Mouse (Mus musculus) limb, embryonic 10.5 days (tissue): Measurements from ENCODE around the gene Kdelc1. TPM values are rescaled to one million over a fixed set of nuclear protein-coding genes. Genes with fewer than 3 reads are reported as not detected.
A peak's percentile ranks its signal among the peaks of the same experiment; 100 is the strongest.

Source experiments
- DNase-seq: peaks from one replicate; pipeline ENCODE4 v3.0.0-alpha.2; 2017; ENCODE audit warnings: low spot score
- H3K27ac ChIP-seq: fragments of 300-500 bp; sonication (generic); 2 replicates; pipeline ENCODE4 v1.5.1; 2016; ENCODE audit warnings: mild to moderate bottlenecking
- H3K27me3 ChIP-seq: fragments of 300-500 bp; sonication (generic); 2 replicates; pipeline ENCODE4 v1.6.1; 2016; ENCODE audit warnings: low read depth, mild to moderate bottlenecking; ENCODE audit not compliant: poor library complexity, severe bottlenecking
- H3K36me3 ChIP-seq: fragments of 300-500 bp; sonication (generic); 2 replicates; pipeline ENCODE4 v1.6.1; 2016; ENCODE audit warnings: mild to moderate bottlenecking, moderate library complexity
- H3K4me1 ChIP-seq: fragments of 300-500 bp; sonication (generic); 2 replicates; pipeline ENCODE4 v1.6.1; 2016
- H3K4me3 ChIP-seq: fragments of 300-500 bp; sonication (generic); 2 replicates; pipeline ENCODE4 v1.5.1; 2016; ENCODE audit warnings: mild to moderate bottlenecking, moderate library complexity
- H3K9me3 ChIP-seq: fragments of 300-500 bp; sonication (generic); replicated peaks from 2 replicates; pipeline ENCODE4 v1.6.1; 2016; ENCODE audit warnings: mild to moderate bottlenecking
- WGBS: fragments of 180-500 bp; shearing (Covaris S2); methylation state at CpG from one replicate; pipeline ENCODE4 v1.1.7; 2016; 5-methylcytosine and 5-hydroxymethylcytosine counted together
- polyA plus RNA-seq: library from polyadenylated mRNA; unstranded; fragments of >200 nt; fragmentation: Nextera tagmentation; extraction: Ambion mirVana; gene quantifications from 2 replicates; pipeline ENCODE4 v1.2.1, GENCODE M21; 2016

Kdelc1 gene
- polyA plus RNA-seq, 1 experiment from 2014 or later, result 77.8 TPM

DNA sequence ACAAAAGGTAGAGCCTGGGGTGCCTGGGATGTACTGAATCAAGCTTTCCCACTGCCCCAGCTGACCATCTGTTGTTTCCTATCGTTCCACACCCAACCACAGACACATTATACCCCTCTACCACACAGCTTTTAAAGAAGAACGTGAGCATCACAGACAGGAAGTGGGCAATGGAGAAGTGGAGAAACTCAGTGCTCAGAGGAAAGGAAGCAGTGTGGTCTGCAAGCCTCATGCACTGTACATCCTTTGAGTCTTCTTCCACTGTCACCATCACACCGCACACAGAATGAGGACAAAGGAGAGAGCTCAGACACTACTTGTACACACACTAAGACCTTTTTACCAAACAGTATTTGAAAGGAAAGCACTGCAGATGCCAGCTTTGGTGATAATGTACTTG lies 3.6 kb upstream of the Kdelc1 start:
- peaks cover 12% of the 10 kb centered on the region for H3K4me1 ChIP-seq
- H3K9me3 ChIP-seq, result no peaks in the 10 kb centered on the region
- no peak overlapping the region for H3K4me3 ChIP-seq
- no peak for DNase-seq
- H3K27ac ChIP-seq, result no peak overlapping the region
- peaks cover 45% of the 10 kb centered on the region for H3K36me3 ChIP-seq
- WGBS, result 92% methylated on average over 3 of the region's 3 CpGs
- no peaks in the 10 kb centered on the region for H3K27me3 ChIP-seq

DNA sequence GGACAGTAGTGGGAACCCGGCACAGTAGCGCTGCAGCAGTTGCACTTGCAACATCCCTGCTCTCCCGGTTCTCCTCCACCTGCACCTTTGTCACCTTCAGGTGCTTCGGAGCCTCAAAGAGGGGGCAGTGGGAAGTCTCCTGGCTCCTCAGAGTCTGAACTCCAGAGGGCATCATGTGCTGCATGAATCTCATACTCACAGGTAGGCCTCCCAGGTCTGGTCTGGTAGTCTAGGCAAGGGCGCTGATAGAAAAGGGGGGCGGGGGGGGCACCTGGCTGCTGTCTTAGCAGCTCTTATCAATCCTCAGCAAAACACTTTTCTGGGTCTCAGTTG lies 1.4 kb upstream of the Kdelc1 start:
- H3K4me3 ChIP-seq, result peak overlapping the region; percentile 77
- WGBS, result 5% methylated on average over 6 of the region's 6 CpGs
- H3K27ac ChIP-seq, result peak overlapping the region; percentile 97
- no peak for DNase-seq
- no peaks in the 10 kb centered on the region for H3K9me3 ChIP-seq
- H3K36me3 ChIP-seq, result peaks cover 47% of the 10 kb centered on the region
- peaks cover 12% of the 10 kb centered on the region for H3K4me1 ChIP-seq
- no peaks in the 10 kb centered on the region for H3K27me3 ChIP-seq

DNA sequence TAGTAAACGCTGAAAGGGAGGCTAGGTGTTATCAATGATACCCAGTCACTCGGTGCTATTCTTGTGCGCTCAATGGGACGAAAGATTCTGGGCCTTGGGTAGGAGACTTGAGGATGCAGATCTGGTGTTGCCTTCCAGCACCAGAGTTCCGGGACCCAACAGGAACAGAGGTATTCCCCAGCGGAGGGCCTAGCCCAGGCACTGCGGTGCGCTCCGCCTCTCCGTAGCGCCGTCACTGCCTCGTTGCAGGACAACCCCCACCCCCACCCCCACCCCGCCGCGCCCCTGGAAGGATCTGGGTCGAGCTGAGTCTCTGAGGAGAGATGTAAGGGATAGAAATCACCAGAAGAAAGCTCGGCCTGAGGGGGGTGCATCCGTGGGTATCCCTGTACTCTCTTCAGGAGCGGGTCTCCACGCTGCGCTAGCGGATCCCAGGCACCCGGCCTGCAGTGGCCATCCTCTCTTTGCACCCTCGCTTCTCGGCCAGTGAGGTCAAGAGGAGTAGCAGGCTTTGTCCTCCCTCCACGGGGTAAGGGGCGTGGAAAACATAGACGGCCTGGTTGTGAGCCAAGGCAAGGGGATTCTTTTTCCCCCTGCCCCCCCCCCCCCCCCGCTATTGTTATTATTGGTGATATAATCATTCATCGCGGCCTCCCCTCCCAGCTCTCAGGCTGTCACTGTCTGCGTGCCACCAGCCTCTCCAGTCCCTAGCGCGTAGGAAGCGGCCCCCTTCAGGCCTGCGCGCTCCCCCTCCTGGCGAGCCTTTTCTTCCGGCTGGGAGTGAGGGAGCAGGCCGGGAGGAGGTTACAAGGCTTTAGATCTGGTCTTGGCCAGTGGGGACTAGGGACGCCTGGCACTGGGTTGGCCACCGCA lies 829 bp upstream of the Kdelc1 start:
- Histone ChIP-seq H3K27ac (peak overlapping the region; percentile 97), H3K9me3 (no peaks in the 10 kb centered on the region), H3K27me3 (no peaks in the 10 kb centered on the region), H3K4me1 (peaks cover 12% of the 10 kb centered on the region), H3K36me3 (peaks cover 47% of the 10 kb centered on the region), H3K4me3 (peak overlapping the region; percentile 77)
- DNase-seq, result peak; percentile 88
- under 1% methylated on average over 42 of the region's 43 CpGs for WGBS

DNA sequence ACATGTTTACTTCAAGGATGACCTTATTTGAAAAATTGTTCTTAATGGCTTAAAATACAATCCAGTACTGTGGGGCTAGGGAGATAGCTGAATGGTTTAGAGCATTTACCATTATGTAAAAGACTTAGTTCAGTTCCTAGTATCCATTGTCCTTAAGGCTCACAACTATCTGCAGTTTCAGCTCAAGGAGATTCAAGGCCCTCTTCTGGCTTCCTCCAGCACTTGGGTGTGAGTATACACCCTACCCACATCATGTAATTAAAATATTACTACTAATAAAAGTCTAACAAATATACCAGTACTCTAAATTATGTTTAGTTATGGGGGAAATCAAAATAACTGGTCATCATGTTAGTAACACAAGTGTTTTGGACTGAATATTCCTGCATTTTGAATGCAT lies 1.0 kb downstream of the Kdelc1 start:
- H3K27ac ChIP-seq, result peak overlapping the region; percentile 97
- H3K27me3 ChIP-seq, result no peaks in the 10 kb centered on the region
- DNase-seq, result no peak
- H3K4me3 ChIP-seq, result peak overlapping the region; percentile 77
- H3K9me3 ChIP-seq, result no peaks in the 10 kb centered on the region
- H3K36me3 ChIP-seq, result peaks cover 48% of the 10 kb centered on the region
- H3K4me1 ChIP-seq, result peaks cover 12% of the 10 kb centered on the region

DNA sequence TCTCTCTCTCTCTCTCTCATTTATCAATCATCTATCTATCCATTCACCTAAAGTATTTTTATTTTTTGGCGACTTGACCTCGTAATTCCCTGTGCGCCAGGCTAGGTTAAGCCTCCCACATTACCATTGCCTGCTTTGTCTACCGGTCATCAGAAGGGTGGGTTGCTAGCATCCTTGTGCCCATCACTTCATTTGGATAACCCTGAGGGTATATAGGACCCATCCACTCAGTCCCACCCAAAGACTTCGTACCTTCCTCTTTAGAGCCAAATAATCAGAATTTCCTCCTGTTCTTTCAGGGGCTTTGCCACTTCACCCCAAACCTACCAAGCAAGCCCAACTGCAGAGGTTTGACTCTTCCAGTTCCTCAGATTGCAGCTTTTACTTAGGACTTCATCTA lies 15.7 kb downstream of the Kdelc1 start:
- DNase-seq, result peak; percentile 33
- no peaks in the 10 kb centered on the region for H3K9me3 ChIP-seq
- peak overlapping the region; percentile 75 for H3K4me3 ChIP-seq
- WGBS, result 20% methylated on average over 5 of the region's 5 CpGs
- H3K36me3 ChIP-seq, result peaks cover 46% of the 10 kb centered on the region
- peaks cover 13% of the 10 kb centered on the region for H3K4me1 ChIP-seq
- peak overlapping the region; percentile 89 for H3K27ac ChIP-seq
- no peaks in the 10 kb centered on the region for H3K27me3 ChIP-seq

DNA sequence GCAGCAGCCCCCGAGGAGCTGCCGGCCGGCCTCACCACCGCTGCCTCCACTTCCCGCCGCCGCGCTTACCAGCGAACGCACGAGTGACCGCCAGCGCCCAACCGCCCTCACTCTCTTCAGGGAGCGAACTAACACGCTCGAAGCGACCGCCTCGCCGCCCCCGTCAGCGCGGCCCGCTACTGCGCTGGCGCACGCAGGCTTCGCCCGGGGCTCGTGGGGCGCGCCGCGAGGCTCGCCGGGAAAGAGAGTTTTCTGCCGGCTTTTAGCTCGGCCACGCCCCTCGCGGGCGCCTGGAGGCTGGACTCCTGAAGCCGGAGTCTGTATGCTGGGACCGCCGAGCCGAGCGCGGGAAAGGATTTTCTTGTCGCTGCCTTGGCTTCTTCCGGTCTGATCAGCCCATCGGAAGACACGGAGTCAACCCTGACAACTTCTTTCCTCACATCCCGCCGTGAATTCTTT lies 16.3 kb downstream of the Kdelc1 start, which contains the start of gene Tex30:
Gene Tex30 (minus strand): TSS at position 183 of the 459 bp plus-strand sequence.
- H3K4me1 ChIP-seq, result peaks cover 13% of the 10 kb centered on the region
- peak within 1 kb of the TSS; percentile 89 for H3K27ac ChIP-seq
- H3K4me3 ChIP-seq, result peak within 1 kb of the TSS; percentile 75
- H3K27me3 ChIP-seq, result no peaks in the 10 kb centered on the region
- WGBS, result under 1% methylated on average over 55 of the region's 55 CpGs
- DNase-seq, result peak; percentile 95
- peaks cover 46% of the 10 kb centered on the region for H3K36me3 ChIP-seq
- no peaks in the 10 kb centered on the region for H3K9me3 ChIP-seq

DNA sequence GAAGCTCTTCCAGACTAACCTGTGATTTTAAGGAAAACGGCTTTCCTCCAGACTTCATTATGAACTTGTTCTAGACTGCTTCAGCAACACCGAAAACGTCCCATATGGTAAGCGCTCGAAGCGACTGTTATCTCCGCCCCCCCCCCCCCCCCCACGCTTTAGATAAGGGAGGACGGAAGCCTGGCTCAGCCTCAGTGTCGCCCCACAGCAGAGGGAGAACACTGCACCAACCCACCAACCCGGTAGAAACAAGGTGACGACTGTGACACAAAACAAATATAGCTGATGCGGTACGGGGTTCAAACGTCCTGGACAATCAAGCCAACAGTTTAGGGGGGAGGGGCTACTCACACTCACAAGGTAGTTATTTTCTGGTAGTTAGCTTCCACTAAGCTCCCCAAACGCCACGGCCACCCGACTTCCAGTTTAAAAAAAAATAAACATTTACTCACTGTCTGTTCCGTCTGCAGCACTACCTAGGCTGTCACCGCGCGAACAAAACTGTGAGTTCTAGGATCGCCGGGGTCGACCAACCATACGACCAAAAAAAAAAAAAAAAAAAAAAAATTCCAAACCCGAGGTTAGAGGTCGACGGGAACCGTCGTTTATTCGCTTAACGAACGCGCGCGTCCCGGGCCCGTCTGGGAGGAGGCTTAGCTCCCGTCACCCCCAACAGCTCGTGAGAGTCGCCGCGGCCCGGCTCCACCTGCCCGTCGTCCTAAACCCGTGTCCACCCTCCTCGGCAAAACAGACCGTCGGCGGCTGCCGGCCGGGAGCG lies 17.0 kb downstream of the Kdelc1 start:
- Histone ChIP-seq H3K4me3 (peak overlapping the region; percentile 75), H3K27me3 (no peaks in the 10 kb centered on the region), H3K9me3 (no peaks in the 10 kb centered on the region), H3K36me3 (peaks cover 46% of the 10 kb centered on the region), H3K4me1 (peaks cover 13% of the 10 kb centered on the region), H3K27ac (peak overlapping the region; percentile 89)
- peak; percentile 58 for DNase-seq
- WGBS, result under 1% methylated on average over 55 of the region's 55 CpGs

DNA sequence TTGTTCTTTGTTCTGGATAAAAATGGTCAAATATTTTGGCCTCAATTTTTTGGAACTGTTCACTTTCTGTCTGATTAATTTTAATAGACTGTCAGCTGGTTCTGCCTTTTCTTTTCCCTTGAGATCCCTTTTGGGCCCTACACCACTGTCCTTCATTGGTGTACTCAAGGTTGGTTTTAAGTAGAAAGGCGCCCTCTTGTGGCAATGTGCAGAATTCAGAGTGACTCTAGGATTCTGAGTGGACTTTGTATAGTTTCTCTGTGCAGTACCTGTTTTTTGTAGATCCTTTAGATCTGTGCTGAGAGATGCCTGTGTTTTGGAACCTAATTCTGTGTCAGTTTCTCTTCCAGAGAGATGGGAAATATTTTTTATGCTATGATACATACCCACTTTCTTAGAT lies 54.0 kb downstream of the Kdelc1 start:
- H3K9me3 ChIP-seq, result no peaks in the 10 kb centered on the region
- H3K27ac ChIP-seq, result no peak overlapping the region
- DNase-seq, result no peak
- 0% methylated on average over 1 of the region's 1 CpGs for WGBS
- no peaks in the 10 kb centered on the region for H3K27me3 ChIP-seq
- H3K36me3 ChIP-seq, result no peaks in the 10 kb centered on the region
- H3K4me3 ChIP-seq, result no peak overlapping the region
- H3K4me1 ChIP-seq, result no peaks in the 10 kb centered on the region

DNA sequence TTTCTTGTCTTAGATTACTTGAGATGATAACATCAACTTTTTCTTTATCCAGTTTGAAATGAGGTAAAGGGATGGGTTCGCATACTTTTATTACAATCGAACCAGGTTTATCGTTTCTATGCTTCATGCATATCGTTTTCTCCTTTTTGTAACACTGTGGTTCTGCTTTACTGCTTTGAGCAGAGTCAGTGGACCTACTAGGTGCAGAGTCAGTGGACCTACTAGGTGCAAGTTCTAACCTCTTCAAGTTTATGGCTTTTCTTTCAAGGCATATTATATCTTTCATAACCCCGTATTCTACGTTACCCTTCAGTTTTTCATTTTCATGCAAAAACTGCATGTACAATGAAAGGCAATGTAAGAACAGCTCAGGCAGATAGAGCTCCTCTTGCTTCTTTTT lies 55.2 kb downstream of the Kdelc1 start:
- no peaks in the 10 kb centered on the region for H3K36me3 ChIP-seq
- no peaks in the 10 kb centered on the region for H3K4me1 ChIP-seq
- DNase-seq, result no peak
- H3K27ac ChIP-seq, result no peak overlapping the region
- H3K27me3 ChIP-seq, result no peaks in the 10 kb centered on the region
- H3K4me3 ChIP-seq, result no peak overlapping the region
- H3K9me3 ChIP-seq, result no peaks in the 10 kb centered on the region
- WGBS, result 96% methylated on average over 6 of the region's 6 CpGs

DNA sequence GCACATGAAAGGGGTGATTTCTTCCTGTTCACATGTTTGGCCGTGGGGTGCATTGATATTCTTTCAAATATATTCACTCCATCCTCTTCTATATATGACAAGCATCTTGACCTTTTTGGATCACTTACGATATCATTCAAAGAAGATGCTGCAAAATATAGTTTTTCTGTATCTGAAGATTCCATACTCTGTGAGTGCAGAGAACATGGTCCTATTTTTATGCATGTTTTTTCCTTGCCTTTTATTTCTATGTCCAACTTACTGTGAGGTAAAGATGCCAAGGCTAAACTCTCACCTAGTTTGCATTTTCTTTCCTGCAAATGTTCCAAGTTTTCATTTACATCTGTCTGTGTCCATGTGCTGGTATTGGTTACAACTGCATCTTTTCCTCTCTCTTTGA lies 56.8 kb downstream of the Kdelc1 start, which contains the start of gene Gm8251:
Gene Gm8251 (minus strand): TSS at position 101 of the 400 bp plus-strand sequence.
- H3K27ac ChIP-seq, result no peak within 1 kb of the TSS
- no peaks in the 10 kb centered on the region for H3K27me3 ChIP-seq
- H3K9me3 ChIP-seq, result no peaks in the 10 kb centered on the region
- no peak within 1 kb of the TSS for H3K4me3 ChIP-seq
- DNase-seq, result no peak
- 93% methylated on average over 2 of the region's 2 CpGs for WGBS
- H3K36me3 ChIP-seq, result no peaks in the 10 kb centered on the region
- H3K4me1 ChIP-seq, result no peaks in the 10 kb centered on the region

DNA sequence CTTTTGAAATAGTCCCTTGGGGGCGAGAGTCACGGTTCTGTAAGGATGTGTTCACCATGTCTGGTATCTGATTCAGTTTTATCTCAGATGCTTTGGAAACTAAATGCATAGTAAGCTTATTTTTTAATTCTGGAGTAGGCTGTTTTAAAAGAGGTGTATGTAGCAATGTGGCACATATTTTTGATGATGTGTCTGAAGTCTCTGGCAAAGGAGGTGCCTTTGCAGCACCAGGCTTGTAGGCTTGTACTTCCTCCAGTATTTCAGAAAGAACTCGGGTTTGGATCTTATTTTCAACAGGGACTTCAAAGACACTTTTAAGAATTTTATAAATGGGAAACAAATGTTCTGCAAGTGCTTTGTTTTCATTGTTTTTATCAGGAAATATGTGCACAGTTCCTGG lies 60.8 kb downstream of the Kdelc1 start:
- H3K4me1 ChIP-seq, result no peaks in the 10 kb centered on the region
- 80% methylated on average over 3 of the region's 3 CpGs for WGBS
- H3K27me3 ChIP-seq, result no peaks in the 10 kb centered on the region
- no peak overlapping the region for H3K27ac ChIP-seq
- H3K4me3 ChIP-seq, result no peak overlapping the region
- no peak for DNase-seq
- no peaks in the 10 kb centered on the region for H3K36me3 ChIP-seq
- H3K9me3 ChIP-seq, result no peaks in the 10 kb centered on the region
